Mouse (Mus musculus): ENCODE measurements at regions not wholly inside any gene's neighbourhood (a gene's known extent, or its start where the extent isn't known, plus 50 kb on each side); places are given as distances from the start of the nearest gene placed in this dataset.

DNA sequence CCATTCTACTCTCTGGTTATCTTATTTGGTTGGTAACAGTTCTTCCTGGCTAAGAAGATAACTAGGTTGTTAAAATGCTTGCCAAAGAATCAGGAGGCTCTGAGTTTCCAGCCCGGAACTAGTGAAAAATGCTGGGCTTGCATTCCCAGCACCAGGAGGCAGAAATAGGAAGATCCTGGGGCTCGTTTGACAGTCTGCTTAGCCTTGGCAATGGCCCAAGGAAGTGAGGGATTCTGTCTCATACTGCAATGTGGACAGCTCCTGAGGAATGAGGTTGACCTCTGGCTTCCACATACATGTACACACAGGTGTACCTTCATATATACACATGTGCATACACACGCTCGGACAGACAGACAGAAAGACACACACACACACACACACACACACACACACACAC, 340.6 kb upstream of the Id2 start:
- Histone ChIP-seq H3K27ac (no peak overlapping the region), H3K36me3 (replicated peaks) (no peaks in the 10 kb centered on the region), H3K4me1 (peaks cover 5% of the 10 kb centered on the region), H3K4me3 (no peak overlapping the region), H3K27me3 (ENCODE audit: poor library complexity, severe bottlenecking) (no peaks in the 10 kb centered on the region), H3K9me3 (no peaks in the 10 kb centered on the region)
- DNase-seq (ENCODE audit: extremely low spot score, low spot score) = no peak
- 86% methylated on average over 4 of the region's 4 CpGs for WGBS

DNA sequence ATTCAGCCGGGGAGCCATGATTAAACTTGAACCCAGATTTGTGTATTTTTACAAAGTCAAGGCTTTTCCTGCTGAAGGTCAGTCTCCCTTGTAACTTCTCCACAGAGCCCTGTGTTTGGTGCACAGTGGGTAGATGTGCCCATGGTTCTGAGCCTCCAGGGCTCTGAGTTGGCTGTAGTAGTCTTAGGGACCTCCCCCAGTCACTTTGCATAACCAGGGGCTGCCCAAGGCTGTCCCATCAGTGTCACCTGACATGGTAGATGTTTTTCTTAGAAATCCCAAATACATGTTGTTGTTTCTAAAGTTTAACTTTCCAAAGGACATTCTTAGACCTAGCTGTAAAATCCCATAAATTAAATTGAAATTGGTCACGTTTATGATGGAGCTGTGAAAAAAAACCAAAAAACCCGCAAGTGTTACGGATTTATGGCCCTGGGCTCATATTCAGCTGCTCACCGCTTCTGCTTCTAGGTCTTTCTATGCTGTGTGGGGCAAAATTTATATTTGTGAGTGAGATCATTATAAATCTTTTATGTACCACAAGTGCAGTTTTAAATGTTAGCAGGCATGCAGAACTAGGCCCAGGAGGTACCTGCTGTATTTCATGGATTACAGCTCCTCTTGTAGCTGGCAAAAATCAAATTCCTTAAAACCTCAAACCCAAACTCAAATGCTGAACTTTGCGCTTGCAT, 339.4 kb upstream of the Id2 start:
- peaks cover 5% of the 10 kb centered on the region for H3K4me1 ChIP-seq
- H3K9me3 ChIP-seq = no peaks in the 10 kb centered on the region
- H3K4me3 ChIP-seq = no peak overlapping the region
- no peaks in the 10 kb centered on the region for H3K27me3 ChIP-seq (ENCODE audit: poor library complexity, severe bottlenecking)
- WGBS = 91% methylated on average over 6 of the region's 6 CpGs
- H3K36me3 ChIP-seq (replicated peaks) = no peaks in the 10 kb centered on the region
- no peak for DNase-seq (ENCODE audit: extremely low spot score, low spot score)
- H3K27ac ChIP-seq = no peak overlapping the region

DNA sequence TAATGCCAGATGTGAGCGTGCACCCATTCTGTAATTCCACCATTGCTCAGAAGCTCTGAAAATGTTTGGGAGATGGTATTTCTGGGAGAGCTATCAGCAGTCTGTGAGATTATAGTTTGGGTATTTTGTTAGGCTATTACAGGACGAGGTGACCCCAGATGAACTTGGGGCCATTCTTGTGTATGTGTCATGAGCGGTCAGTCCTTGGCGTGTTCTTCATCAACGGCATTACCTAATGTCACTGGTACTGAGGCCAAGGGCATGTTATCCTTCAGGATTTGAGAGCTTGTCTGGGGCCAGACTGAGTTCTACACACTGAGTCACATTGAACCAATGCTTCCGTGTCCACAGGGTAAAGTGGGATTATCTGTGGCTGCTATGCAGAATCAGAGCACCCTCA, 335.9 kb upstream of the Id2 start:
- Histone ChIP-seq H3K4me1 (no peaks in the 10 kb centered on the region), H3K27me3 (ENCODE audit: poor library complexity, severe bottlenecking) (no peaks in the 10 kb centered on the region), H3K36me3 (replicated peaks) (no peaks in the 10 kb centered on the region), H3K27ac (no peak overlapping the region), H3K4me3 (no peak overlapping the region), H3K9me3 (no peaks in the 10 kb centered on the region)
- WGBS = 93% methylated on average over 6 of the region's 6 CpGs
- no peak for DNase-seq (ENCODE audit: extremely low spot score, low spot score)

DNA sequence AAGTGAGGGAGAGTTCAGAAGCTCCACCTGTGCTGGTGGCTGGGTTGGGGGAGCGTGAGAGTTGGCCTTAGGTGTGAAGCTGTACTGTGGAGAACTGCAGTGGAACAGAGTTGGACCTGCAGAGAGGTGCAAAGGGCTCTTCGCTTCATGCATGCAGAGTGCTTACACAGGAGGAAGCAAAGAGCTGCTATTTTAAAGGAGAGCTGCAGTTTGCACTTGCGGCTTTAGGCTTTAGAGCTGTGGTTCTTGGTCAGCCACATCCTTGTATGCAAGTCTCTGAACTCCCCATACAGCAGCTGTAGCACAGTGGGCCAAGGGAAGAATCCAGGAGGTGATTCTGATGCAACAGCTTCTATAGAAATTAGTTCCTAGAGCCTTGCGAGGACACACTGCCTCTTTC, 334.0 kb upstream of the Id2 start:
- H3K27me3 ChIP-seq (ENCODE audit: poor library complexity, severe bottlenecking) = no peaks in the 10 kb centered on the region
- H3K9me3 ChIP-seq = no peaks in the 10 kb centered on the region
- DNase-seq (ENCODE audit: extremely low spot score, low spot score) = no peak
- no peaks in the 10 kb centered on the region for H3K4me1 ChIP-seq
- no peak overlapping the region for H3K4me3 ChIP-seq
- no peaks in the 10 kb centered on the region for H3K36me3 ChIP-seq (replicated peaks)
- no peak overlapping the region for H3K27ac ChIP-seq
- 91% methylated on average over 4 of the region's 4 CpGs for WGBS

DNA sequence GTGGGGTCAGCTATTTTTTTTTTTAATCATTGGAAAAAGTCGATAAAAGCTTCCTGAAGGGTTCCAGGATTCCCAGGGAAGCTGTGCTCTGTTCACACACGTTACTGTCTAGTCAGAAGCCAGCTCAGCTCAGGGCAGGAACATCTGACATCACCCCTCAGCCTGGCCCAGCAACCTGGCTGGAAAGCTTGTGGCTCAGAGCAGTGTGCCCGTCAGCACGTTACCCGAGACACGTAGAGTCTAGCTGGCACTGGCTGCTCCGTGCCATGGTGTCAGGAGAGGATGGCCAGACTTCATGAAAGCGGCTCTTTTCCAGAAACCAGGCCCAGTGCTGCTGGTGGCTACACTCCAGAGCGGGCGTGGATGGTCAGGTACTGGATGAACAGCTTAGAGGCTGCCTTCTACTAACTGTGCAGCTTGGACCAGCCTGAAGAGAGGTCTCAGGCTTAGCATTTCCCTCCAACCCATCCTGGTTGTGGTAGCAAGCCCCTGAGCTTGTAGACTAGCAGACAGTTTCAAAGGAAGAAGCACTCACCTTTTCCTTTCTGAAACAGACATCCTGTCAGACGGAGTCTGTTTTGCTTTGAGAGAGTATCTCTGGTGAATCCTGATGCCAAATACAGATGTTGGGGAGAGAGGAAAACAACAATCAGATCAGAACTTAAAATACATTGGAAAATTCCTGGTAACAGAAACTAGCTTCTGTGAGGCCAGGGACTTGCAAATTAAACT, 331.1 kb upstream of the Id2 start:
- Histone ChIP-seq H3K9me3 (no peaks in the 10 kb centered on the region), H3K27ac (no peak overlapping the region), H3K27me3 (ENCODE audit: poor library complexity, severe bottlenecking) (no peaks in the 10 kb centered on the region), H3K4me3 (no peak overlapping the region), H3K36me3 (replicated peaks) (no peaks in the 10 kb centered on the region), H3K4me1 (no peaks in the 10 kb centered on the region)
- DNase-seq (ENCODE audit: extremely low spot score, low spot score) = no peak
- whole genome bisulfite sequencing = 87% methylated on average over 11 of the region's 11 CpGs

DNA sequence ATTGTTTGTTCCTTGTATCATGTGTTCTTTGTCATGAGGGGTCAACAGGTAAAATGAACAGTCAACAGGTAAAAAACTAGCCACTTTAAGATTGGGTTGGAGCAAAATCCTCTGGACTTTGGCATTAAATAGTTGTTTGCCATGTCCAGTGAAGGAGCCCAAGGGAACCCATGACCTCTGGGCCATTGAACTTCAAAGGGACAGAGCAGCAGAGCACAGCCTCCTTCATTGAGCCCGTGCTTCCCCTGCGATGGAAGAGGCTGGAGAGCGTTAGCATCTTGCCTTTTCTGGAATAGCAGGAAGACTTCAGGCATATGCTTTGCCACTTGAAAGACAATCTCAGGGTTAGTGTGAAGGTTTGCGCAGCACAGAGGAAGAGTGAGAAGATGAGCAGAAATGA, 320.4 kb upstream of the Id2 start:
- no peaks in the 10 kb centered on the region for H3K27me3 ChIP-seq (ENCODE audit: poor library complexity, severe bottlenecking)
- DNase-seq (ENCODE audit: extremely low spot score, low spot score) = no peak
- WGBS = 92% methylated on average over 4 of the region's 4 CpGs
- H3K9me3 ChIP-seq = peaks cover 7% of the 10 kb centered on the region; the same call in 1 of the 2 replicates
- H3K4me1 ChIP-seq = peaks cover 22% of the 10 kb centered on the region
- H3K4me3 ChIP-seq = no peak overlapping the region
- H3K27ac ChIP-seq = no peak overlapping the region
- H3K36me3 ChIP-seq (replicated peaks) = no peaks in the 10 kb centered on the region

DNA sequence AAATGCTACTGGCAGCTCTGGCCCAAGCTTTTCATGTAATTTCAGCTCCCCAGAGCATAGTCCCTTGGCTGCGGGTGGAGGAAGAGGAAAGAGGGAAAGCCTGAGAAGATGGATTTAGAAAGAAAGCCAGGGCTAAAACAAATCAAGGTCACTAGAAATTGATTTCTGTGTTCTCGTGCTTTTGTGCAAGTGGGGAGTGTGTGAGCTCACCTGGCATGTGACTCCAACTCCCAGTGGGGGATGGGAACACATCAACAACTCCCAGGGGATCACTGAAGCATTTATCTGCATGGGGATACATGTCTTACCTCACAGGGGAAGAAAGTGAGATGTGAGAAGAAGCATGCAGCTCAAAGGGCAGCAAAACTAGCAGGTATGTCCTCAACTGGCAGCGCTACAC, 319.6 kb upstream of the Id2 start:
- peak overlapping the region; percentile 31; the same call in 1 of the 2 replicates for H3K27ac ChIP-seq
- 85% methylated on average over 3 of the region's 3 CpGs for WGBS
- peaks cover 22% of the 10 kb centered on the region for H3K4me1 ChIP-seq
- H3K9me3 ChIP-seq = peaks cover 14% of the 10 kb centered on the region; the same call in 1 of the 2 replicates
- no peaks in the 10 kb centered on the region for H3K27me3 ChIP-seq (ENCODE audit: poor library complexity, severe bottlenecking)
- no peak overlapping the region for H3K4me3 ChIP-seq
- H3K36me3 ChIP-seq (replicated peaks) = no peaks in the 10 kb centered on the region
- no peak for DNase-seq (ENCODE audit: extremely low spot score, low spot score)

DNA sequence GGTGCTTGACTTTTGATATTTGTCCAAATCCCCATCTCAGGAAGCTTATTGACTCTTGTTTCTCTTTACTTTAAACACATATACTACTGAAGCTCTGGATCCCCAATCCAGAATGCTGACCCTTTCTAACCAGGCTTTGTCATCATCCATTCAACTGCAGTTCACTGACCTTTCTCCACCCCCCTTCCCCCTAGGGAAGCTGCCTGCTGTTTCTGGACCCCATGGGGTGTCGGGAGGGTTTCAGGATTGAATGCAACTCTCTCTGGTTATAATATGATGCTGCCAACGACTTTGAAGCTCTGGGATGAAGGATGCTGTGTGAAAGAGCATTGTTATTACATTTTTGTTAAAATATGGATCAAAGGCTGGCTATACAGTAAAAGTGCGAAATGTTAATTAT, 318.7 kb upstream of the Id2 start:
- WGBS = 34% methylated on average over 3 of the region's 3 CpGs
- DNase-seq (ENCODE audit: extremely low spot score, low spot score) = no peak
- H3K27me3 ChIP-seq (ENCODE audit: poor library complexity, severe bottlenecking) = no peaks in the 10 kb centered on the region
- H3K4me3 ChIP-seq = no peak overlapping the region
- H3K9me3 ChIP-seq = peaks cover 15% of the 10 kb centered on the region; the same call in 1 of the 2 replicates
- H3K4me1 ChIP-seq = peaks cover 22% of the 10 kb centered on the region
- no peaks in the 10 kb centered on the region for H3K36me3 ChIP-seq (replicated peaks)
- no peak overlapping the region for H3K27ac ChIP-seq

DNA sequence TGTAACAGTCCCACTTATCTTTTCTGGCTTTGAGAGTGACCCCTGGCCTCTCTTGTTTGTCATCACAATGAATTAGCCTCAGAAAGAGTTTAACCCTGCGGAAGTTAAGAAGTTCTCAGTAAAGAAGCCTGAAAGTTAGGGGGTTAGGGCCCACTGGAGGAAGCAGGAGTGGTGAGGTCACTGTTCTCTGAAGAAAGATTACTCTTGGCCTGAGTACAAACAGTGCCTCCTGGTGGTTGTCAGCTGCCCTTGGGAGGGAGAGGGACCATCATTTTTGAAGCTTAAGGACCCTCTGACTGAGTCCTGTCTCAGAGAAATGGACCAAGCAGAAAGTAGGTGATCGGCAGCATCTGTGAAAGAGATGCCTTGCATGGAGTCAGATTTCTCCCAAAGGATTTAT, 318.3 kb upstream of the Id2 start:
- 26% methylated on average over 2 of the region's 2 CpGs for WGBS
- no peaks in the 10 kb centered on the region for H3K36me3 ChIP-seq (replicated peaks)
- no peak overlapping the region for H3K4me3 ChIP-seq
- H3K27ac ChIP-seq = peak overlapping the region; percentile 44; the same call in 1 of the 2 replicates
- no peaks in the 10 kb centered on the region for H3K27me3 ChIP-seq (ENCODE audit: poor library complexity, severe bottlenecking)
- DNase-seq (ENCODE audit: extremely low spot score, low spot score) = peak; percentile 50
- peaks cover 22% of the 10 kb centered on the region for H3K4me1 ChIP-seq
- H3K9me3 ChIP-seq = peaks cover 15% of the 10 kb centered on the region; the same call in 1 of the 2 replicates

DNA sequence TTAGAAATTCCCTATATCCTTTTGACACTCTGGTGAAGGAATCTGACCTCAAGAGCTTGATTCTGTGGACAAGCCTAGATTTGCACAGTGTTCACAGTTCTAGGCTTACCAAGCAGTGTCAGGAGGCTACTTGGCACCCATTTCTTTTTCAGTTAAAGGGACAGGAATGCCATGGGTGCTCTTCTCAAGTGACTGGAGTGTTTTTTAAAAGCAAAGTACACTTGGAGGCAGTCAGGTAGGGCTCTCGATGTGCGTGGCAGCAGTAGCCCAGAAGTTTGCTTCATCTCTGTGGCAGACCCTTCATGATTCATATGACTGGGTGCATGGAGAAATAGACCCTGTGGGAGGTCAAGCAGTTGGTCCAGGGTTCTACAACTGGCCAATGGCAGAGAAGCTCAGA, 310.4 kb upstream of the Id2 start:
- Histone ChIP-seq H3K4me3 (no peak overlapping the region), H3K27me3 (ENCODE audit: poor library complexity, severe bottlenecking) (no peaks in the 10 kb centered on the region), H3K9me3 (peaks cover 8% of the 10 kb centered on the region; the same call in 1 of the 2 replicates), H3K4me1 (no peaks in the 10 kb centered on the region), H3K27ac (no peak overlapping the region), H3K36me3 (replicated peaks) (no peaks in the 10 kb centered on the region)
- DNase-seq (ENCODE audit: extremely low spot score, low spot score) = no peak
- 92% methylated on average over 2 of the region's 2 CpGs for WGBS

DNA sequence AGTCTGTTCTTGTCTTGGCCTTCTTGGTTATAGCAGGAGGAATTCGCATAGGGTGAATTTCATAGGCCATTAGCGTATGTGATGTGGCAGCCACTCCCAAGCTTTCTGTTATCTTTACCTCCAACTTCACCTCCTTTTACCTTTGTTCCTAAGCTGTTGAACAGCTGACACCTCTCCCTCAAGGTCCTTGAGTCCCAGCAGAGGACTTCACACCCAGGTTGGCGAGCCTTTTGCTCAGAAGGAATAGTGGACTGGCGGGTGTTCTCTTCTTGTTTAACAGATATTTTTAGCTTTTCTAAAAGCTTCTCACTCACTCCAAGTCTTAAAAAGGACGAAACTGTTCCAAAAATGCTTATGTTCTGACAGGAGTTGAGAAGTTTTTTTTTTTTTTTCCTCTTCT, 303.4 kb upstream of the Id2 start:
- Histone ChIP-seq H3K27ac (no peak overlapping the region), H3K4me1 (no peaks in the 10 kb centered on the region), H3K9me3 (no peaks in the 10 kb centered on the region), H3K27me3 (ENCODE audit: poor library complexity, severe bottlenecking) (no peaks in the 10 kb centered on the region), H3K4me3 (no peak overlapping the region), H3K36me3 (replicated peaks) (no peaks in the 10 kb centered on the region)
- DNase-seq (ENCODE audit: extremely low spot score, low spot score) = no peak
- WGBS = 88% methylated on average over 5 of the region's 5 CpGs

DNA sequence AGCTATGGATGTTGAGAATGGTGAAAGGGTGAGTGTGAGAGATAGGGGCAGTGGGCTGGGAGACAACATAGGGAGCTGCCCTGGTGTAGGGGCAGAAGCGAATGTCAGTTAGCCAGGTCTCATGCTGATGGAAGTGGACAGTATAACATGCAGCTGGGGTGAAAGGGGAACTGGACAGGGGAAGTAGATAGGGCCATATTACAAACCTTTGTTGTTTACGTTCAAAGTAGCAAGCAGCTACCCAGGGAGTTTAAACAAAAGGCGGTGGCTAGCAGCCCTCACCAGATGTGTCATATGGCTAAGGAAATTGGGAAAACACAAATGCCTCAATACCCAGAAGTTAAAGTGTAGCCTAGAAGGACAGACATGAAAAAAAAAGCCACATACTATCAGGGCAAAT, 301.8 kb upstream of the Id2 start:
- H3K4me1 ChIP-seq = no peaks in the 10 kb centered on the region
- H3K27me3 ChIP-seq (ENCODE audit: poor library complexity, severe bottlenecking) = no peaks in the 10 kb centered on the region
- whole genome bisulfite sequencing = 86% methylated on average over 3 of the region's 3 CpGs
- H3K36me3 ChIP-seq (replicated peaks) = no peaks in the 10 kb centered on the region
- no peak overlapping the region for H3K4me3 ChIP-seq
- H3K9me3 ChIP-seq = no peaks in the 10 kb centered on the region
- DNase-seq (ENCODE audit: extremely low spot score, low spot score) = no peak
- H3K27ac ChIP-seq = no peak overlapping the region

DNA sequence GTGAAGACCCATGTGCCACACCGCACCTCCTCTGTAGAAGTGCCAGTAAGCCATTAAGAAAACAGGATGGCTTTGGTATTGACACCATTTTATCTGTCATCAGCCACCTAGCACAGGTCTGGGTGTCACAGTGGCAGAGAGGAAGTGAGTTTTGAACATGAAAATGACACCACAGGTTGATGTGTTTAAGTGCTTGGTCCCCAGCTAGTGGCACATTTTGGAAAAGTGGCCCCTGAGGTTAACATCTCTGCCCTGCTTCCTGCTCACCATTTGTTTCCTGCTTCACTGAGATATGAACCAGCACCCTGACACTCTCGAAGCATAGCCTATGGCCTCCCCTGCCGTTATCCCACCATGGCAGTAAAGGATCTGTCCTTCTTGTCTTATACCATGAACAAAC, 297.4 kb upstream of the Id2 start:
- no peaks in the 10 kb centered on the region for H3K4me1 ChIP-seq
- no peaks in the 10 kb centered on the region for H3K36me3 ChIP-seq (replicated peaks)
- no peak overlapping the region for H3K27ac ChIP-seq
- H3K9me3 ChIP-seq = no peaks in the 10 kb centered on the region; the same call in 1 of the 2 replicates
- H3K27me3 ChIP-seq (ENCODE audit: poor library complexity, severe bottlenecking) = no peaks in the 10 kb centered on the region
- DNase-seq (ENCODE audit: extremely low spot score, low spot score) = no peak
- H3K4me3 ChIP-seq = no peak overlapping the region
- WGBS = 96% methylated on average over 3 of the region's 3 CpGs

Measured in forebrain, embryonic 10.5 days (tissue).